Mouse (Mus musculus) stomach, embryonic 16.5 days (tissue): Measurements from ENCODE around the gene Rchy1. TPM values are rescaled to one million over a fixed set of nuclear protein-coding genes. Genes with fewer than 3 reads are reported as not detected.

ENCODE experiments used
- ATAC-seq: fragments of 200-750 bp; cut with Nextera tagmentation; 2 replicates; pipeline ENCODE4 v1.8.0; 2017; ENCODE audit warnings: moderate number of reproducible peaks, moderate TSS enrichment; ENCODE audit not compliant: insufficient read depth, low FRiP score
- H3K27ac ChIP-seq: fragments of 300-500 bp; sonication (generic); 2 replicates; pipeline ENCODE4 v1.5.1; 2014; ENCODE audit warnings: low read length
- H3K27me3 ChIP-seq: fragments of 300-500 bp; sonication (generic); 2 replicates; pipeline ENCODE4 v1.6.1; 2014; ENCODE audit warnings: low read length, control low read depth, mixed read lengths; ENCODE audit not compliant: control insufficient read depth, insufficient read depth
- H3K36me3 ChIP-seq: fragments of 300-500 bp; sonication (generic); 2 replicates; pipeline ENCODE4 v1.6.1; 2014; ENCODE audit warnings: low read length; ENCODE audit not compliant: control insufficient read depth, insufficient read depth
- H3K4me1 ChIP-seq: fragments of 300-500 bp; sonication (generic); 2 replicates; pipeline ENCODE4 v1.6.1; 2014; ENCODE audit warnings: low read length, control low read depth, mixed read lengths; ENCODE audit not compliant: control insufficient read depth, insufficient read depth
- H3K4me2 ChIP-seq: fragments of 300-500 bp; sonication (generic); 2 replicates; pipeline ENCODE4 v1.6.1; 2014; ENCODE audit warnings: low read depth, low read length, mixed read lengths
- H3K4me3 ChIP-seq: fragments of 300-500 bp; sonication (generic); replicated peaks from 2 replicates; pipeline ENCODE4 v1.5.1; 2014; ENCODE audit warnings: mild to moderate bottlenecking, low read length
- H3K9ac ChIP-seq: fragments of 300-500 bp; sonication (generic); 2 replicates; pipeline ENCODE4 v1.6.1; 2014; ENCODE audit warnings: low read length
- H3K9me3 ChIP-seq: fragments of 300-500 bp; sonication (generic); replicated peaks from 2 replicates; pipeline ENCODE4 v1.6.1; 2016; ENCODE audit warnings: low read length, control low read depth; ENCODE audit not compliant: control insufficient read depth
- WGBS: fragments of 180-500 bp; shearing (Covaris S2); extraction: QIAGEN DNeasy Blood & Tissue Kit; methylation state at CpG from one replicate; pipeline ENCODE4 v1.1.7; 2014; 5-methylcytosine and 5-hydroxymethylcytosine counted together
- polyA plus RNA-seq: library from polyadenylated mRNA; unstranded; fragments of >200 nt; fragmentation: Nextera tagmentation; extraction: Ambion mirVana; gene quantifications from 2 replicates; pipeline ENCODE4 v1.2.1, GENCODE M21; 2015

The Rchy1 gene
- 75.3 and 75.6 TPM in 2 replicates for polyA plus RNA-seq

DNA sequence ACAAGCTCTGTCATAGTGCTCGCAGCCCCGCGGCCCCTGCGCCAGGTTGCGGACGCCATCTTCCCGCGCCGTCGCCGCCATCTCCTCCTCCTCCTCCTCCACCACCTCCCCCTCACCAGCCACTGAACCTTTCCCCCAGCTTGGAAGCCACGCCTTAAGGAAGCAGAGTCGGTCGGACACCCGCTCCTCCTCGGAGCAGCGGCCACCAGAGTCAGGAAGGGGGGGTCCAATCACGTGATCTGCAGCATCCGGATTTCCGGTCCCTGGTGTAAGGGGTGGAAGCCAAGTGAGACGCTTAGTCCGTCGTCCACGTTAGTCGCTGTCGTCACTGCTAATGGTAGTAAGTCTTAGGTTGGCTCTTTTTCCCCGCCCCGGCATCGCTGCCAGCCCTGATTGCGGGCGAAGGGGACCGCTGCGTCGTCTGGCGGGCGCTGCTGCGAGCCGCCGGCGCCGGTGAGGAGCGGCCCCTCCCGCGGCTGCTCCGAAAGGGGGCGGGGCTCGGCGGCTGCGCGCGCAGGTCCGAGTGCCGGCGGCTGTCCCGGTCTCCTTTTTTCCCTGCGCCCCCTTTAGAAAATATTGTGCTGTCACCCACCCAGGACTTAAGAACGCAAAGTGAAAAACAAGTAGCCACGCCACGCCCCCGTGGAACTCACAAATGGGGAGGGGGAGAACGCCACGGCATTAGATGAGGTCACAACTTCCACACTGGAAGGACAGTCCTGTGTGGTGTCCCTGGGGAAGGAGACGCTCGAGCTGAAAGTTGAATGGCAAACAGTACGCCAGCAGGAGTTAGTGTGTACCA, at the start of gene Rchy1:
TSS of gene Rchy1 (minus strand) at position 430 of the 802 bp plus-strand sequence.
- no peaks in the 10 kb centered on the region for H3K27me3 ChIP-seq
- H3K4me1 ChIP-seq: peaks cover 17% of the 10 kb centered on the region
- peak; percentile 97 for ATAC-seq
- H3K4me3 ChIP-seq: peak within 1 kb of the TSS; percentile 79
- 0 out of 2 replicates have a peak, but pooled peaks cover 3% of the 10 kb centered on the region for H3K36me3 ChIP-seq
- peak within 1 kb of the TSS; percentile 85 for H3K9ac ChIP-seq
- H3K27ac ChIP-seq: peak within 1 kb of the TSS; percentile 99
- H3K9me3 ChIP-seq: no peaks in the 10 kb centered on the region
- peak within 1 kb of the TSS; percentile 79 for H3K4me2 ChIP-seq
- under 1% methylated on average over 65 of the region's 65 CpGs for WGBS

DNA sequence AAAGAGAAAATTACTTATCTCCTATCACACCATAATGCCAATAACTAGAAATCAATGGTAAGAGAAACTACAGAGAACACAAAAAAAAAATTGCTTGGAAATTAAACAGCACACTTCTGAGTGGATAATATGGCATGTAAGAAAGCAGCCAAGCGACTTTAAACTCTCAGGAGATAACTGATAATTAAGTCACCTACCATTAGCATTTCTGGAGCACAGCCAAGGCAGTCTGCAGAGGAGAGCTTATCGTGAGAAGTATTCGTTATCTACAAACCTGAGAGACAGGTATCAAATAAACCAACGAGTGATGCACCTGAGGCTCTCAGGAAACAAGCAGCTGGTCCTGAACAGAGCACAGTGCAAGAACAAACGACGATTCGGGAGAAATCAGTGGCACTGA, 48.9 kb upstream of the Rchy1 start:
- no peaks in the 10 kb centered on the region for H3K36me3 ChIP-seq
- no peak for ATAC-seq
- no peak overlapping the region for H3K4me3 ChIP-seq
- 51% methylated on average over 7 of the region's 7 CpGs for WGBS
- no peaks in the 10 kb centered on the region for H3K4me1 ChIP-seq
- no peaks in the 10 kb centered on the region for H3K27me3 ChIP-seq
- H3K9me3 ChIP-seq: no peaks in the 10 kb centered on the region
- H3K9ac ChIP-seq: no peak overlapping the region
- H3K27ac ChIP-seq: no peak overlapping the region
- no peak overlapping the region for H3K4me2 ChIP-seq

DNA sequence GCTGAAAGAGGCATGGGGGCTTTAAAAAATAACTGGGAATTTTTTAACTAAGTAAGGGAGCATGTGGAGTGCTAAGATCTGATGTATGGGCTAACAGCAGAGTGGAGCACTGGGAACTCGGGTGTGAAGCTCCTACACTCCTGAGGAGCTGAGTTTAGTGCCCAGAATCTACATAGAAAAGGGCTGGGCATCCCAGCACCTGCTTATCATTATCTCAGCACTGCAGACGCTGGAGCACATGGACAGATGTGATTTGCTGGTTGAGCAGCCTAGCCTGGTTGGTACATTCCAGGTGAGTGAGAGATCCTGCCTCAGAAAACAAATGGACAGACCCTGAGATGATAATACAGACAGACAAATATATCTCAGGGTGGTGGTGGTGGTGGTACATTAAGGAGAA, 47.0 kb upstream of the Rchy1 start:
- Histone ChIP-seq H3K9me3 (no peaks in the 10 kb centered on the region), H3K27me3 (no peaks in the 10 kb centered on the region), H3K4me1 (no peaks in the 10 kb centered on the region), H3K4me2 (no peak overlapping the region), H3K9ac (no peak overlapping the region), H3K4me3 (no peak overlapping the region), H3K27ac (no peak overlapping the region), H3K36me3 (no peaks in the 10 kb centered on the region)
- no peak for ATAC-seq
- 25% methylated on average over 2 of the region's 2 CpGs for WGBS

DNA sequence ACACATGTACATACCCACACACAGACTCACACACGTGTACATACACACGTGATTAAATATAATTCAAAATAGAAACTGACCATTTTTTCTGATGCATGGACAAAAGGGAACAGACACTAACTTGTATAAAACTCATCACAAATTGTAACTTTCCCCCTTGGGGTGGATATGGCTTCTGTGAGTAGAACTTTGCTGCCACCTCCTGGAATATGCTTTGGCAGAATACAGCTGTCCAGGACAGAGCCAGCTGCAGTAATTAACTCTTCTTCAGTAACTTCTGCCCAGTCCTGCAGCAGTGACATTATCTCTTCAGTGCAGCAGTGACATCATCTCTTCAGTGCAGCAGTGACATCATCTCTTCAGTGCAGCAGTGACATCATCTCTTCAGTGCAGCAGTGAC, 40.1 kb upstream of the Rchy1 start:
- Histone ChIP-seq H3K27ac (no peak overlapping the region), H3K4me3 (no peak overlapping the region), H3K36me3 (no peaks in the 10 kb centered on the region), H3K9ac (no peak overlapping the region), H3K9me3 (peaks cover 10% of the 10 kb centered on the region), H3K4me1 (no peaks in the 10 kb centered on the region), H3K27me3 (no peaks in the 10 kb centered on the region), H3K4me2 (no peak overlapping the region)
- WGBS: 48% methylated on average over 2 of the region's 2 CpGs
- no peak for ATAC-seq

DNA sequence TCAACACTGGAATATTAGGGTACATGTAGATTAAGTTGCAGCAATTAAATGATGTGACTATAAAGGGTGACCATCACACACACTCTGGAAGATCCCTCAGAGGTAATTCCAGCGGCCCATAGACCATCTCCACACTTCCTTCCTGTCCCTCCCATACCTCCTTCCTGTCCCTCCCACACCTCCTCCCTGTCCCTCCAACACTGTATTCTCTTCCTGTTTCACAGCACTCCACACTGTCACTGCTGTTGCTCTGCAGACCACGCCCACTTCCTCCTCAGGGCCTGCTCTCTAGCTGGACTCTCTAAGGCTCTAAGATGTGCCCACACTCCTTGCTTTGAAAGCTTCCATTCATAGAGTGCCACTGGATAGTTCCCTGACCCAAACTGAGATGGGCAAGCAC, 37.9 kb upstream of the Rchy1 start:
- H3K4me3 ChIP-seq: no peak overlapping the region
- WGBS: 75% methylated on average over 2 of the region's 2 CpGs

DNA sequence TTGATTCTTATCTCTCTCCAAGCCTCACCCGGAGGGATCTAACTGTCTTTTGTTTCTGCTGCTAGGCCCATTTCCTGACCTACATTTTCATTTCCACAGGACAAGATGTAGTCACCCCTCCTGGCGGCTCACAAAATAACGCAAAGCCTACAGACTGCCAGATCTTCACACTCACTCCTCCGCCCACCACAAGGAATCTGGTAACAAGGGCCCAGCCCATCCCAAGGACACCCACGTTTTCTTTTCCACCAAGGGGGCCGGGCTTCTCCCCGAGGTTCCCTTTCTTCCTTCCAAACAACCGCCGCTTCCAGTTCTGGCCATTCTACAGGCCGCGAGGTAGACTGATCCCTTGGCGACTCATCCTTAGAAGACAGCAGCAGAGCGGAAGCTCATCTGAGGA, 31.7 kb upstream of the Rchy1 start:
- no peak overlapping the region for H3K9ac ChIP-seq
- 67% methylated on average over 13 of the region's 13 CpGs for WGBS
- no peak overlapping the region for H3K27ac ChIP-seq
- no peak overlapping the region for H3K4me2 ChIP-seq
- no peak for ATAC-seq
- no peak overlapping the region for H3K4me3 ChIP-seq
- H3K36me3 ChIP-seq: no peaks in the 10 kb centered on the region
- H3K9me3 ChIP-seq: peaks cover 10% of the 10 kb centered on the region
- H3K4me1 ChIP-seq: no peaks in the 10 kb centered on the region
- no peaks in the 10 kb centered on the region for H3K27me3 ChIP-seq

More for the DNA sequence above, 37.9 kb upstream of the Rchy1 start:
- ATAC-seq: 0 out of 2 replicates have a peak, but pooled peaks have one; percentile 29
- Histone ChIP-seq H3K9ac (no peak overlapping the region), H3K36me3 (no peaks in the 10 kb centered on the region), H3K27me3 (no peaks in the 10 kb centered on the region), H3K4me1 (no peaks in the 10 kb centered on the region), H3K9me3 (peaks cover 10% of the 10 kb centered on the region), H3K27ac (no peak overlapping the region), H3K4me2 (no peak overlapping the region)

DNA sequence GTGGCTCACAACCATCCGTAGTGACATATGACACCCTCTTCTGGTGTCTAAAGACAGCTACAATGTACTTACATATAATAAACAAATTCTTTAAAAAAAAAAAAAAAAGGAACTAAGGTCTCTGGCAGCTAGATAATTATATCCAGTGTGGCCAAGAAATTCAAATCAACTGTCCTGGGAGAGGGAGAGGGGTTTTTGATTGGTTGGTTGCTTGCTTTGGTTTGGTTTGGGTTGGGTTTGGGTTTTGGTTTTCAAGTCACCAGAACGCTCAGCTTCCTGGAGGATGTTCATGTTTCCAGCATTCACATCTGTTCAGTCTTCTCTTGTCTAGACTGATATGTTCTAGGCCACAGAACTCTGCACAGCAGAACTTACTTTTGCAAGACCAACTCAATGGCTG, 30.2 kb upstream of the Rchy1 start:
- 82% methylated on average over 2 of the region's 2 CpGs for WGBS
- Histone ChIP-seq H3K27ac (no peak overlapping the region), H3K4me1 (no peaks in the 10 kb centered on the region), H3K36me3 (no peaks in the 10 kb centered on the region), H3K4me2 (no peak overlapping the region), H3K9ac (no peak overlapping the region), H3K9me3 (no peaks in the 10 kb centered on the region), H3K4me3 (no peak overlapping the region), H3K27me3 (no peaks in the 10 kb centered on the region)
- ATAC-seq: no peak

DNA sequence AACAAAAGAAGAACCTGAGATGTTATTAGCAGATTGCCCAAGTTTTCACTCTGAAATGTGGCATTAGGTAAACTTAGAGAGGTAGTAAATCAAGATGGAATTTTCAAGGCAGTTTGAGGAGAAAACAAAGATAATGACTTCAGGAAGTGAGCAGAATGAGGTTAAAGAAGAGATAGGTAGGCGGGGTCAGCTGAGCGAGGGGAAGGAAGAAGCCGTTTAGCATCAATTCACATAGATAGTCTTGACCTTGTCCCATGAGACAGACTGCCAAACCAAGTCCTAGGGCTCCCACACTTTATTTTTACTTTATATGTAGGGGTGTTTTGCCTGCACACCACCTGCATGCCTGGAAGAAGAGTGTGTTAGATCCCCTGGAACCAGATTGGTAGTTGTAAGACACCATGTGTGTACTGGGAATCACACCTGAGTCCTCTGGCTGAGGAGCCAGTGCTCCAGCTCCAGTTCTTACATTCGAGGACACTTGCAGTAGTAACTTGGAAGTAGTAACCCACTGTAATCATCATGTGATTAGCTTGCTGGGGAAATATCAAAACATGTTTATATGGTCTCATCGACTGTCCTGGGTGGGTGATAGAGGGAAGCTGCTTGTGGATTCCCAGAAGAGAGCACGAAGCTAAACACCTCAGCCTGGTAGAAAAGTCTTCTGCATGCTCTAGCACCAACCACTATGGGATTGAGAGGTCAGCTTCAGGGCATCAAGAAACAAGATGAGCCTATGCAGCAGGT, 28.5 kb upstream of the Rchy1 start:
- WGBS: 64% methylated on average over 6 of the region's 6 CpGs
- Histone ChIP-seq H3K36me3 (no peaks in the 10 kb centered on the region), H3K9ac (no peak overlapping the region), H3K4me2 (no peak overlapping the region), H3K27ac (no peak overlapping the region), H3K4me3 (no peak overlapping the region), H3K4me1 (no peaks in the 10 kb centered on the region), H3K9me3 (no peaks in the 10 kb centered on the region), H3K27me3 (no peaks in the 10 kb centered on the region)
- ATAC-seq: no peak

DNA sequence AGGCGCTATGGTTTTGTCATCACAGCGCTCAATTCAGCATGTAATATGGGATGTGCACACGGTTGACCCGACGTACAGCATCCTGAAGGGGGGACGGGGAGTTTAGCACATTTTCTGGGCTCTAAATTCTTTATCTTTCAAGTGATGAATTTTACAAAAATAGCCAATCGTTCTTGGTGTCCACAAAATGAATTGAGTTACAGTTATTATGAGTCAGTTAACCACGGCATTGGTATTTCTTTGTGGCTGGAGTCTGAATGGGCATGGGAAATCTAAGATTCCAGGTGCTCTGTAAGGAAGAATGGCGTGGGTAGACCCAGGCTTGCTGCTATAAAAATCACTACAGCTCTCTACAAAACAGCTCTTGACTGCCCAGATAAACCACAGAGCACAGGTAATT, 26.4 kb upstream of the Rchy1 start:
- Histone ChIP-seq H3K4me2 (no peak overlapping the region), H3K27ac (no peak overlapping the region), H3K36me3 (no peaks in the 10 kb centered on the region), H3K4me1 (no peaks in the 10 kb centered on the region), H3K4me3 (no peak overlapping the region), H3K27me3 (no peaks in the 10 kb centered on the region), H3K9ac (no peak overlapping the region), H3K9me3 (no peaks in the 10 kb centered on the region)
- WGBS: 84% methylated on average over 9 of the region's 9 CpGs
- no peak for ATAC-seq
